Mouse (Mus musculus) forebrain, postnatal 0 days (tissue): Measurements from ENCODE around the gene Enox1. TPM values are rescaled to one million over a fixed set of nuclear protein-coding genes. Genes with fewer than 3 reads are reported as not detected.
A peak's percentile ranks its signal among the peaks of the same experiment; 100 is the strongest.

Experiments
- ATAC-seq: fragments of 200-750 bp; cut with Nextera tagmentation; 2 replicates; pipeline ENCODE4 v1.8.0; 2017; ENCODE audit warnings: mild to moderate bottlenecking, moderate library complexity
- DNase-seq: peaks from one replicate; pipeline ENCODE4 v3.0.0-alpha.2; 2015
- H3K27ac ChIP-seq: fragments of 300-500 bp; sonication (generic); 2 replicates; pipeline ENCODE4 v1.5.1; 2014; ENCODE audit warnings: low read depth, mild to moderate bottlenecking, antibody characterized with exemption, low read length, moderate library complexity, mixed read lengths
- H3K27me3 ChIP-seq: fragments of 300-500 bp; sonication (generic); 2 replicates; pipeline ENCODE4 v1.6.1; 2014; ENCODE audit warnings: mild to moderate bottlenecking, low read length, mixed read lengths; ENCODE audit not compliant: insufficient read depth
- H3K36me3 ChIP-seq: fragments of 300-500 bp; sonication (generic); 2 replicates; pipeline ENCODE4 v1.6.1; 2014; ENCODE audit warnings: mild to moderate bottlenecking, moderate library complexity; ENCODE audit not compliant: insufficient read depth
- H3K4me1 ChIP-seq: fragments of 300-500 bp; sonication (generic); 2 replicates; pipeline ENCODE4 v1.6.1; 2014; ENCODE audit warnings: antibody characterized with exemption; ENCODE audit not compliant: insufficient read depth
- H3K4me2 ChIP-seq: fragments of 300-500 bp; sonication (generic); 2 replicates; pipeline ENCODE4 v1.6.1; 2014; ENCODE audit warnings: low read depth, mild to moderate bottlenecking, moderate library complexity
- H3K4me3 ChIP-seq: fragments of 300-500 bp; sonication (generic); 2 replicates; pipeline ENCODE4 v1.5.1; 2014; ENCODE audit warnings: low read depth, low read length, mixed read lengths
- H3K9ac ChIP-seq: fragments of 300-500 bp; sonication (generic); 2 replicates; pipeline ENCODE4 v1.6.1; 2014; ENCODE audit warnings: mild to moderate bottlenecking
- H3K9me3 ChIP-seq: fragments of 300-500 bp; sonication (generic); 2 replicates; pipeline ENCODE4 v1.6.1; 2016; ENCODE audit warnings: low read length
- CTCF ChIP-seq: sonication (generic); IDR thresholded peaks from 2 replicates; pipeline ENCODE4 v1.5.1; 2016; ENCODE audit warnings: antibody characterized with exemption, control low read depth, low read depth
- WGBS: fragments of 180-500 bp; shearing (Covaris S2); extraction: QIAGEN DNeasy Blood & Tissue Kit; methylation state at CpG from one replicate; pipeline ENCODE4 v1.1.7; 2014; 5-methylcytosine and 5-hydroxymethylcytosine counted together
- polyA plus RNA-seq: library from polyadenylated mRNA; unstranded; fragments of >200 nt; fragmentation: Nextera tagmentation; extraction: Ambion mirVana; gene quantifications from 2 replicates; pipeline ENCODE4 v1.2.1, GENCODE M21; 2015
- total RNA-seq: library from RNA; depleted of rRNA; stranded (reverse); fragments of >200 nt; gene quantifications from 2 replicates; pipeline ENCODE4 v1.2.3, GENCODE M21; 2014

Gene Enox1
- total and polyA plus RNA-seq, 2 experiments from 2014 or later: 39.9 to 61.8 TPM

GRCm38 (mm10) chr14:77362662-77363061 lies 206.1 kb downstream of the Enox1 start:
- no peak for TF ChIP-seq CTCF
- Histone ChIP-seq H3K4me3 (no peak overlapping the region), H3K4me2 (no peak overlapping the region), H3K9ac (no peak overlapping the region), H3K9me3 (no peaks in the 10 kb centered on the region), H3K36me3 (no peaks in the 10 kb centered on the region), H3K27ac (no peak overlapping the region), H3K27me3 (no peaks in the 10 kb centered on the region), H3K4me1 (no peaks in the 10 kb centered on the region)
- WGBS: 84% methylated on average over 4 of the region's 4 CpGs
- DNase-seq (no peak), ATAC-seq (no peak)

GRCm38 (mm10) chr14:77368411-77368810 lies 211.8 kb downstream of the Enox1 start:
- H3K27me3 ChIP-seq: no peaks in the 10 kb centered on the region
- H3K4me3 ChIP-seq: no peak overlapping the region
- no peak overlapping the region for H3K9ac ChIP-seq
- no peak for TF ChIP-seq CTCF
- H3K4me1 ChIP-seq: no peaks in the 10 kb centered on the region
- ATAC-seq (no peak), DNase-seq (no peak)
- H3K9me3 ChIP-seq: no peaks in the 10 kb centered on the region
- H3K4me2 ChIP-seq: no peak overlapping the region
- no peak overlapping the region for H3K27ac ChIP-seq
- 78% methylated on average over 8 of the region's 8 CpGs for WGBS
- no peaks in the 10 kb centered on the region for H3K36me3 ChIP-seq

GRCm38 (mm10) chr14:77369070-77369469 lies 212.5 kb downstream of the Enox1 start:
- DNase-seq (no peak), ATAC-seq (no peak)
- no peaks in the 10 kb centered on the region for H3K4me1 ChIP-seq
- H3K9me3 ChIP-seq: no peaks in the 10 kb centered on the region
- no peak overlapping the region for H3K9ac ChIP-seq
- no peak for TF ChIP-seq CTCF
- no peak overlapping the region for H3K4me3 ChIP-seq
- WGBS: 88% methylated on average over 2 of the region's 2 CpGs
- H3K36me3 ChIP-seq: no peaks in the 10 kb centered on the region
- no peak overlapping the region for H3K27ac ChIP-seq
- H3K4me2 ChIP-seq: no peak overlapping the region
- H3K27me3 ChIP-seq: no peaks in the 10 kb centered on the region

- Histone ChIP-seq H3K4me3 (no peak overlapping the region), H3K4me1 (no peaks in the 10 kb centered on the region), H3K36me3 (no peaks in the 10 kb centered on the region), H3K27me3 (no peaks in the 10 kb centered on the region), H3K9ac (no peak overlapping the region), H3K9me3 (no peaks in the 10 kb centered on the region), H3K27ac (no peak overlapping the region), H3K4me2 (no peak overlapping the region)
- no peak for ATAC-seq
- no peak for DNase-seq
- TF ChIP-seq CTCF: no peak
- 84% methylated on average over 3 of the region's 3 CpGs for WGBS
These were observed 214.0 kb downstream of the Enox1 start for GRCm38 (mm10) chr14:77370521-77370920.

- ATAC-seq: no peak
- Histone ChIP-seq H3K4me2 (no peak overlapping the region), H3K27me3 (no peaks in the 10 kb centered on the region; the same call in 1 of the 2 replicates), H3K36me3 (no peaks in the 10 kb centered on the region), H3K9me3 (no peaks in the 10 kb centered on the region), H3K4me1 (no peaks in the 10 kb centered on the region), H3K4me3 (no peak overlapping the region), H3K27ac (no peak overlapping the region), H3K9ac (no peak overlapping the region)
- 77% methylated on average over 5 of the region's 5 CpGs for WGBS
- no peak for DNase-seq
- 0 out of 2 replicates have a peak, but pooled peaks have one; percentile 13 for TF ChIP-seq CTCF
These were observed 215.4 kb downstream of the Enox1 start for GRCm38 (mm10) chr14:77371977-77372376.

GRCm38 (mm10) chr14:77373119-77373518 lies 216.6 kb downstream of the Enox1 start:
- no peak overlapping the region for H3K27ac ChIP-seq
- no peaks in the 10 kb centered on the region for H3K36me3 ChIP-seq
- no peaks in the 10 kb centered on the region; the same call in 1 of the 2 replicates for H3K27me3 ChIP-seq
- 83% methylated on average over 3 of the region's 3 CpGs for WGBS
- H3K4me3 ChIP-seq: no peak overlapping the region
- H3K9ac ChIP-seq: no peak overlapping the region
- H3K4me2 ChIP-seq: no peak overlapping the region
- peaks cover 9% of the 10 kb centered on the region; the same call in 1 of the 2 replicates for H3K4me1 ChIP-seq
- no peak for ATAC-seq
- H3K9me3 ChIP-seq: no peaks in the 10 kb centered on the region
- TF ChIP-seq CTCF: peak; percentile 32
- DNase-seq: no peak

- no peaks in the 10 kb centered on the region for H3K36me3 ChIP-seq
- H3K9me3 ChIP-seq: no peaks in the 10 kb centered on the region
- DNase-seq (no peak), ATAC-seq (no peak)
- H3K9ac ChIP-seq: no peak overlapping the region
- TF ChIP-seq CTCF: no peak
- no peak overlapping the region for H3K4me3 ChIP-seq
- H3K4me2 ChIP-seq: no peak overlapping the region
- WGBS: 76% methylated on average over 2 of the region's 2 CpGs
- peaks cover 13% of the 10 kb centered on the region; the same call in 1 of the 2 replicates for H3K4me1 ChIP-seq
- no peaks in the 10 kb centered on the region; the same call in 1 of the 2 replicates for H3K27me3 ChIP-seq
- H3K27ac ChIP-seq: no peak overlapping the region
These were observed 218.5 kb downstream of the Enox1 start for GRCm38 (mm10) chr14:77375054-77375453.
